Mouse (Mus musculus): ENCODE data around the gene Tnrc6c. TPM values are rescaled to one million over a fixed set of nuclear protein-coding genes. Genes with fewer than 3 reads are reported as not detected.

Gene Tnrc6c
- total and polyA plus RNA-seq, 3 experiments, result 6.9 to 16.7 (median 12.8) TPM

DNA sequence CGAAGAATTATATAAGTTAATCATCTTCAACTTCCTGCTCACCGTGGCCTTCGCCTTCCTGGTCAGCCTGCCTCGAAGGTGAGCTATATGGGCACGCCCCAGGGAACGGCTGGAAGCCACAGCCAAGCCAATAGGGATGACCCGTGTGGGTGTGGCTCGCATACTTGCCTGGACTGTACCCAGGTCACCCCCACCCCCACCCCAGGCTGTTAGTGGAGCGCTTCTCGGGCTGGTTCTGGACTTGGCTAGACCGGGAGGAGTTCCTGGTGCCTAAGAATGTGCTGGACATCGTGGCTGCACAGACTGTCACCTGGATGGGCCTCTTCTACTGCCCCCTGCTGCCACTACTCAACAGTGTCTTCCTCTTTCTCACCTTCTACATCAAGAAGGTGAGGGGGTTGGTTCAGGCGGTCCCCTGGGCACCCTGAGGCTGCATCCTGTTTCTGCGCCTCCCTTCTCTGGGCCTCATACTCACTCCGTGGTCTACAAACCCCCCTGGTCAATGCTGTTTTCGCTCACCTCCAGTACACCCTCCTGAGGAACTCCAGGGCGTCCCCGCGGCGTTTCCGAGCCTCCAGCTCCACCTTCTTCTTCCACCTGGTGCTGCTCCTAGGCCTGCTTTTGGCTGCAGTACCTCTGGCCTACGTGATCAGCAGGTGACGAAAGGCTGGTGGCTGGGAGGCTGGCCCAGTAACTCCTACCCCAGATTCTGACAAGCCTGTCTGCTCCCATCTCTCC, 136.8 kb downstream of the Tnrc6c start (continued):
- TF ChIP-seq BHLHE40 (IDR thresholded peaks at IDR 0.05; ENCODE audit: low read depth, low read length) (no peak; the same call in 1 of the 2 replicates), SMC3 (IDR thresholded peaks at IDR 0.05; ENCODE audit: low read depth, low read length) (peak; percentile 61), POLR2A (IDR thresholded peaks at IDR 0.05; ENCODE audit: low read depth, low read length) (peak; percentile 43; the same call in 1 of the 2 replicates), RAD21 (IDR thresholded peaks at IDR 0.05; ENCODE audit: low read depth, low read length) (peak; percentile 40), NRF1 (IDR thresholded peaks at IDR 0.05; ENCODE audit: low read depth, low read length) (0 out of 2 replicates have a peak, but pooled peaks have one; percentile 22), MYC (IDR thresholded peaks at IDR 0.05; ENCODE audit: low read depth, low read length) (peak; percentile 58; the same call in 1 of the 2 replicates)

DNA sequence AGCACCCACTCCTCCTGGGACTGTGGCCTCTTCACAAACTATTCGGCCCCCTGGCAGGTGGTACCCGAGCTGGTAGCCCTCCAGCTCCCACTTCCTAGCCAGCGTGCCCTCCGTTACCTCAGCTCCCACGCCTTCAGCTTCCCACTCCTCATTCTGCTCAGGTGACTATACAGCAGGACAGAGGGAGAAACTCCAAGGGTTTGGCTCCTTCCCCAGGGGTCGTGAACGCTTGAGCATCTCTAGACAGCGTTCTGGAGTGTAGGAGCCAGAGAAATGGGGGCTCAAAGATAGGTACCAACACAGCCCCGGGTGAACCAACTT, 137.3 kb downstream of the Tnrc6c start:
- in situ Hi-C loops (cut with MboI; ENCODE audit: low pct_ligation_motif_present, low pct_unique_long_range_greater_than_20kb, low sequenced_read_pairs), result loop anchor here (5.0 kb wide), 1 partner anchor 36 kb away; the partner anchor contains the start of genes Afmid and Tk1
- Histone ChIP-seq H3K4me2 (ENCODE audit: insufficient read depth, low read depth, poor library complexity, severe bottlenecking) (peak overlapping the region; percentile 84; the same call in 1 of the 2 replicates), H3K79me2 (replicated peaks; ENCODE audit: control insufficient read depth, extremely low read depth, insufficient read depth, poor library complexity, severe bottlenecking) (no peaks in the 10 kb centered on the region), H3K4me1 (ENCODE audit: control insufficient read depth in 1 of 2, insufficient read depth in 2 of 2) (peaks cover 26 to 68% of the 10 kb centered on the region in 2 experiments), H3K27me3 (replicated peaks) (no peaks in the 10 kb centered on the region), H3K4me3 (replicated peaks in 1 of 3; ENCODE audit: low read depth in 2 of 3, low read length in 2 of 3, poor library complexity in 1 of 3) (peak overlapping the region in 1 of 3 experiments; percentile 45), H3K27ac (ENCODE audit: insufficient read depth, low read depth) (peak overlapping the region; percentile 61), H3K36me3 (replicated peaks in 1 of 2; ENCODE audit: control insufficient read depth in 1 of 2, insufficient read depth in 1 of 2, low read length in 1 of 2) (peaks cover 0 to 18% of the 10 kb centered on the region in 2 experiments), H3K9me3 (replicated peaks; ENCODE audit: low read length) (no peaks in the 10 kb centered on the region), H3K9ac (ENCODE audit: insufficient read depth, low read depth) (no peak overlapping the region; the same call in 1 of the 2 replicates)
- TF ChIP-seq UBTF (IDR thresholded peaks at IDR 0.05; ENCODE audit: low read depth, low read length) (0 out of 2 replicates have a peak, but pooled peaks have one; percentile 10), CTCF (conservative IDR thresholded peaks at IDR 0.05 in 1 of 2, IDR thresholded peaks at IDR 0.05 in 1 of 2; ENCODE audit: low read depth in 2 of 2, low read length in 2 of 2) (no peak)
- DNase-seq (ENCODE audit: extremely low read depth), result no peak
- dilution Hi-C loops (cut with MboI; ENCODE audit: extremely low pct_ligation_motif_present, extremely low pct_unique_long_range_greater_than_20kb, low sequenced_read_pairs), result no loop called here

GRCm38 (mm10) chr11:117792281-117792888, 138.3 kb downstream of the Tnrc6c start:
- H3K4me1 ChIP-seq (ENCODE audit: control insufficient read depth in 1 of 2, insufficient read depth in 2 of 2), result peaks cover 33 to 73% of the 10 kb centered on the region in 2 experiments
- H3K9ac ChIP-seq (ENCODE audit: insufficient read depth, low read depth), result peak overlapping the region; percentile 46
- no peaks in the 10 kb centered on the region for H3K27me3 ChIP-seq (replicated peaks)
- in situ Hi-C loops (cut with MboI; ENCODE audit: low pct_ligation_motif_present, low pct_unique_long_range_greater_than_20kb, low sequenced_read_pairs), result loop anchor here (5.0 kb wide), 1 partner anchor 35 kb away; the partner anchor contains the start of genes Afmid and Tk1
- no peaks in the 10 kb centered on the region for H3K79me2 ChIP-seq (replicated peaks; ENCODE audit: control insufficient read depth, extremely low read depth, insufficient read depth, poor library complexity, severe bottlenecking)
- H3K9me3 ChIP-seq (replicated peaks; ENCODE audit: low read length), result no peaks in the 10 kb centered on the region
- H3K4me3 ChIP-seq (replicated peaks in 1 of 3; ENCODE audit: low read depth in 2 of 3, low read length in 2 of 3, poor library complexity in 1 of 3), result peak overlapping the region in 2 of 3 experiments; percentile 36 to 45
- H3K36me3 ChIP-seq (replicated peaks in 1 of 2; ENCODE audit: control insufficient read depth in 1 of 2, insufficient read depth in 1 of 2, low read length in 1 of 2), result peaks cover 0 to 9% of the 10 kb centered on the region in 2 experiments
- dilution Hi-C loops (cut with MboI; ENCODE audit: extremely low pct_ligation_motif_present, extremely low pct_unique_long_range_greater_than_20kb, low sequenced_read_pairs), result no loop called here
- peak; percentile 100 for DNase-seq (ENCODE audit: extremely low read depth)
- H3K4me2 ChIP-seq (ENCODE audit: insufficient read depth, low read depth, poor library complexity, severe bottlenecking), result peak overlapping the region; percentile 62
- peak overlapping the region; percentile 86 for H3K27ac ChIP-seq (ENCODE audit: insufficient read depth, low read depth)
- TF ChIP-seq CHD2 (IDR thresholded peaks at IDR 0.05; ENCODE audit: low read length), result no peak
- TF ChIP-seq MYC (IDR thresholded peaks at IDR 0.05; ENCODE audit: low read depth, low read length), result 0 out of 2 replicates have a peak, but pooled peaks have one; percentile 55
- no peak for TF ChIP-seq ZKSCAN1 (IDR thresholded peaks at IDR 0.05; ENCODE audit: borderline replicate concordance, low read depth, low read length)
- TF ChIP-seq BHLHE40 (IDR thresholded peaks at IDR 0.05; ENCODE audit: low read depth, low read length), result no peak
- no peak for TF ChIP-seq HCFC1 (IDR thresholded peaks at IDR 0.05; ENCODE audit: low read depth, low read length)
- peak; percentile 74; the same call in 1 of the 2 replicates for TF ChIP-seq TBP (conservative IDR thresholded peaks at IDR 0.05; ENCODE audit: low read depth, low read length)
- peak; percentile 91 for TF ChIP-seq SIN3A (IDR thresholded peaks at IDR 0.05; ENCODE audit: low read length)
- TF ChIP-seq KAT2A (IDR thresholded peaks at IDR 0.05; ENCODE audit: insufficient replicate concordance, low read length), result 0 out of 2 replicates have a peak, but pooled peaks have one; percentile 41
- no peak for TF ChIP-seq MAFK (IDR thresholded peaks at IDR 0.05; ENCODE audit: insufficient replicate concordance, low read length)
- no peak for TF ChIP-seq GABPA (IDR thresholded peaks at IDR 0.05; ENCODE audit: insufficient replicate concordance, low read depth, low read length)
- TF ChIP-seq PAX5 (IDR thresholded peaks at IDR 0.05; ENCODE audit: low read length), result no peak
- no peak for TF ChIP-seq SMC3 (IDR thresholded peaks at IDR 0.05; ENCODE audit: low read depth, low read length)
- TF ChIP-seq USF1 (IDR thresholded peaks at IDR 0.05; ENCODE audit: low read depth, low read length), result no peak
- peak; percentile 64 for TF ChIP-seq NELFE (IDR thresholded peaks at IDR 0.05; ENCODE audit: low read depth, low read length)
- TF ChIP-seq USF2 (conservative IDR thresholded peaks at IDR 0.05; ENCODE audit: low read depth, low read length), result no peak
- peak; percentile 70 for TF ChIP-seq MXI1 (IDR thresholded peaks at IDR 0.05; ENCODE audit: low read depth, low read length)
- no peak for TF ChIP-seq E2F4 (IDR thresholded peaks at IDR 0.05; ENCODE audit: insufficient replicate concordance, low read depth, low read length)
- peak; percentile 76; the same call in 1 of the 2 replicates for TF ChIP-seq TCF12 (IDR thresholded peaks at IDR 0.05; ENCODE audit: low read depth, low read length)
- TF ChIP-seq JUND (conservative IDR thresholded peaks at IDR 0.05; ENCODE audit: low read depth, low read length), result no peak
- TF ChIP-seq ZC3H11A (IDR thresholded peaks at IDR 0.05; ENCODE audit: low read depth, low read length), result no peak
- TF ChIP-seq ZNF384 (IDR thresholded peaks at IDR 0.05; ENCODE audit: low read depth, low read length), result no peak
- TF ChIP-seq IRF4 (IDR thresholded peaks at IDR 0.05; ENCODE audit: low read depth, low read length), result peak; percentile 83
- peak; percentile 75; the same call in 1 of the 2 replicates for TF ChIP-seq MAX (IDR thresholded peaks at IDR 0.05; ENCODE audit: low read length)
